Comparison of ENCODE assay signal across 23 mouse cellular contexts in genomic region chr2:155736936-155737335, GRCm38 (mm10). TPM values are rescaled to one million over a fixed set of nuclear protein-coding genes. Genes with fewer than 3 reads are reported as not detected.
DNase-seq lines count a peak whose midpoint lies in the region; ATAC-seq lines count a peak whose summit lies in the region.
"Had no signal": no experiment of that assay in that cellular context is flagged by ENCODE, and none has a peak within 500 bp of the region (broad histone marks: within the 10 kb centered on the region; RNA-seq: fewer than 3 reads in every experiment).

No protein-coding gene starts in this region.

- DNase-seq in adrenal gland, postnatal 10 days: peak; percentile 13
- DNase-seq in adrenal gland, adult 18-20 months (ENCODE audit: low spot score in 2 of 2): no peak
- peak; percentile 49 for DNase-seq in 3T3-L1 (ENCODE audit: low read depth, low spot score)
- DNase-seq in MN1 (ENCODE audit: low spot score): peak; percentile 23
- DNase-seq in testis, postnatal 10 days (ENCODE audit: low spot score): no peak
- DNase-seq: adrenal gland, postnatal 14 days; cerebellum, adult 11-12 months; cerebellum, adult 8-10 months; cerebellum, postnatal 10 days; cerebellum, postnatal 36 days; embryo, embryonic 11 days; gastrocnemius, postnatal 10 days; gastrocnemius, postnatal 36 days; heart, adult 11 months; kidney, adult 11 months had no signal

- ATAC-seq in granulocyte monocyte progenitor cell, adult 5-6 weeks (replicated peaks; ENCODE audit: poor library complexity, severe bottlenecking): no peak
- ATAC-seq: forebrain, embryonic 15.5 days; intestine, embryonic 15.5 days had no signal

RNA-seq across cellular contexts. Expression of gene Gm17581, which starts 1.3 kb away (rescaled TPM):
- not detected for total RNA-seq in adrenal gland, postnatal 10 days (2021)
- total RNA-seq in adrenal gland, adult 18-20 months (2021): not detected
- not detected in 2 replicates for total RNA-seq in granulocyte monocyte progenitor cell, adult 5-6 weeks (2014; fragmentation: Nextera tagmentation)
- not detected in 2 replicates for total RNA-seq in granulocyte monocyte progenitor cell, adult 5-6 weeks (2017)
- total RNA-seq: adrenal gland, postnatal 14 days; ES-E14; gastrocnemius, adult 18-20 months; gastrocnemius, postnatal 10 days; gastrocnemius, postnatal 36 days; heart, adult 8-10 months; heart, postnatal 25 days; hematopoietic stem cell, adult 5-6 weeks had no signal

RNA-seq across cellular contexts. Expression of gene Edem2, which starts 7.7 kb away (rescaled TPM):
- total RNA-seq in adrenal gland, postnatal 10 days (2021): 10 to 100 TPM; 32.0 to 39.6 TPM
- total RNA-seq in adrenal gland, adult 18-20 months (2021): 10 to 100 TPM; 36.9 to 46.2 TPM
- total RNA-seq in granulocyte monocyte progenitor cell, adult 5-6 weeks (2014; fragmentation: Nextera tagmentation): 74.9 and 81.9 TPM in 2 replicates
- total RNA-seq in granulocyte monocyte progenitor cell, adult 5-6 weeks (2017): 71.6 and 73.7 TPM in 2 replicates

RNA-seq across cellular contexts. Expression of gene Procr, which starts 14.0 kb away (rescaled TPM):
- 10 to 100 TPM; 20.6 to 34.4 TPM for total RNA-seq in adrenal gland, postnatal 10 days (2021)
- 100 to 1,000 TPM in 1 of 2 experiments, 10 to 100 TPM in 1; 44.9 to 104 TPM for total RNA-seq in adrenal gland, adult 18-20 months (2021)
- total RNA-seq in granulocyte monocyte progenitor cell, adult 5-6 weeks (2014; fragmentation: Nextera tagmentation): 0.88 and 3.3 TPM in 2 replicates
- total RNA-seq in granulocyte monocyte progenitor cell, adult 5-6 weeks (2017): 1.1 and 1.6 TPM in 2 replicates

RNA-seq across cellular contexts. Expression of gene Mmp24, which starts 38.2 kb away (rescaled TPM):
- 1 to 10 TPM; 2.5 to 3.4 TPM for total RNA-seq in adrenal gland, postnatal 10 days (2021)
- total RNA-seq in adrenal gland, adult 18-20 months (2021): 1 to 10 TPM; 1.2 to 2.3 TPM
- not detected in 2 replicates for total RNA-seq in granulocyte monocyte progenitor cell, adult 5-6 weeks (2014; fragmentation: Nextera tagmentation)
- not detected in 2 replicates for total RNA-seq in granulocyte monocyte progenitor cell, adult 5-6 weeks (2017)
- total RNA-seq: gastrocnemius, adult 18-20 months; gastrocnemius, postnatal 36 days; heart, adult 8-10 months had no signal

RNA-seq across cellular contexts. Expression of gene Trpc4ap, which starts 44.8 kb away (rescaled TPM):
- 100 to 1,000 TPM; 103 to 118 TPM for total RNA-seq in adrenal gland, postnatal 10 days (2021)
- total RNA-seq in adrenal gland, adult 18-20 months (2021): 100 to 1,000 TPM; 123 to 144 TPM
- total RNA-seq in granulocyte monocyte progenitor cell, adult 5-6 weeks (2014; fragmentation: Nextera tagmentation): 106 and 107 TPM in 2 replicates
- 76.1 and 89.2 TPM in 2 replicates for total RNA-seq in granulocyte monocyte progenitor cell, adult 5-6 weeks (2017)

Comparison
In these comparisons a context has a peak if more than half of its experiments do, and no peak if none do; other contexts are left out.
1. DNase-seq: peak in adrenal gland, postnatal 10 days (single experiment), 3T3-L1 (single experiment) and MN1 (single experiment); none in adrenal gland, adult 18-20 months (0 of 2) and testis, postnatal 10 days (single experiment).
2. RNA of gene Procr, which starts 14.0 kb away (total RNA-seq): 44.9 to 104 TPM in adrenal gland, adult 18-20 months and 20.6 to 34.4 TPM in adrenal gland, postnatal 10 days; 0.88 to 3.3 TPM in granulocyte monocyte progenitor cell, adult 5-6 weeks; every median in the first group is over 4 times any median in the second.